In the genomic region with DNA sequence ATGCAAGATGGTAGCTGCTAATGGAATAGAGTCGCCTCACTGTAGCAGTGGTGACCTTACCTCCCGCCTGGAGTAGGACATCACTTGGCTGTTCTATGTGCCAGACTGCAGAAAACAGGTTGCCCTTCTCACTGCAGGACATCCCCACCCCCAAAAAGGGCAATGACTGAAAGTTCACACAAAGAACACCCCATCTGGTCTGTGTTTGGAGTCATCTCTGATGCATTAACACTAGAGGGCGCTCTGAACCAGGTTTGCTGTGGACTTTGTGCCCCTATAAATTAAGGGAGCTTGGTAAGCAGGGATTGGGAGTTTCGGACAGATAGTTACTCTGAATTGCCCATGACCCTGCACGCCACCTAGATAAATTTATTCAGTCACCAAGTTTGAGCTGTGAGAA, we compare ENCODE assay signal across 9 mouse cellular contexts. TPM values are rescaled to one million over a fixed set of nuclear protein-coding genes. Genes with fewer than 3 reads are reported as not detected.
DNase-seq lines count a peak whose midpoint lies in the region; ATAC-seq lines count a peak whose summit lies in the region.
"Had no signal": no experiment of that assay in that cellular context is flagged by ENCODE, and none has a peak within 500 bp of the region (broad histone marks: within the 10 kb centered on the region; RNA-seq: fewer than 3 reads in every experiment).

No protein-coding gene starts in this region.

- no peaks in the 10 kb centered on the region for H3K9me3 ChIP-seq in heart, embryonic 12.5 days (replicated peaks)
- H3K9me3 ChIP-seq: embryonic facial prominence, embryonic 15.5 days had no signal

- no peak overlapping the region for H3K4me3 ChIP-seq in heart, embryonic 12.5 days
- H3K4me3 ChIP-seq: embryonic facial prominence, embryonic 15.5 days had no signal

- ATAC-seq in CD4-positive, CD25-positive, alpha-beta regulatory T cell, adult 4 months = peak; percentile 61
- ATAC-seq in hematopoietic stem cell, adult 5-6 weeks (replicated peaks in 1 of 2; ENCODE audit: insufficient read depth in 1 of 2, low FRiP score in 2 of 2, low TSS enrichment in 1 of 2, low read depth in 1 of 2, poor library complexity in 2 of 2, severe bottlenecking in 2 of 2) = peak; percentile 30 to 57; a peak in 2 of 4 replicates
- ATAC-seq in megakaryocyte-erythroid progenitor cell, adult 5-6 weeks (replicated peaks; ENCODE audit: low FRiP score, low TSS enrichment, poor library complexity, severe bottlenecking) = peak; percentile 44; the same call in 1 of the 2 replicates
- no peak for ATAC-seq in heart, embryonic 12.5 days (ENCODE audit: insufficient number of reproducible peaks, low FRiP score)

- H3K27me3 ChIP-seq in heart, embryonic 12.5 days (replicated peaks) = no peaks in the 10 kb centered on the region
- H3K27me3 ChIP-seq: embryonic facial prominence, embryonic 15.5 days had no signal

- 30% methylated on average over 5 of the region's 5 CpGs for WGBS in heart, embryonic 12.5 days

- no peaks in the 10 kb centered on the region for H3K4me1 ChIP-seq in heart, embryonic 12.5 days (replicated peaks)
- H3K4me1 ChIP-seq: embryonic facial prominence, embryonic 15.5 days had no signal

- H3K9ac ChIP-seq in heart, embryonic 12.5 days = no peak overlapping the region
- H3K9ac ChIP-seq: embryonic facial prominence, embryonic 15.5 days had no signal

- no peak overlapping the region for H3K27ac ChIP-seq in heart, embryonic 12.5 days (ENCODE audit: poor library complexity, severe bottlenecking)
- H3K27ac ChIP-seq: embryonic facial prominence, embryonic 15.5 days had no signal

- peak; percentile 33 for DNase-seq in heart, postnatal 4 days
- DNase-seq in heart, adult 8-10 months (ENCODE audit: low spot score) = no peak
- peak; percentile 78 for DNase-seq in brain, adult 2 months (ENCODE audit: low read depth, low spot score)
- DNase-seq in layer of hippocampus, postnatal 14 days (ENCODE audit: low spot score in 2 of 2) = no peak

- H3K4me2 ChIP-seq in heart, embryonic 12.5 days = no peak overlapping the region
- H3K4me2 ChIP-seq: embryonic facial prominence, embryonic 15.5 days had no signal

- no peaks in the 10 kb centered on the region for H3K36me3 ChIP-seq in heart, embryonic 12.5 days
- H3K36me3 ChIP-seq: embryonic facial prominence, embryonic 15.5 days had no signal

RNA-seq across cellular contexts. Expression of gene Lrrc20, which starts 8.7 kb away (rescaled TPM):
- 10 to 100 TPM; 16.4 to 17.1 TPM for total RNA-seq in heart, postnatal 4 days (2021)
- total RNA-seq in heart, adult 8-10 months (2022) = 10 to 100 TPM; 32.7 to 43.3 (median 40.3) TPM
- polyA plus RNA-seq in CD4-positive, CD25-positive, alpha-beta regulatory T cell, adult 4 months (2017; shearing (Covaris generic)) = 1 to 10 TPM; 5.8 to 9.1 TPM
- total RNA-seq in hematopoietic stem cell, adult 5-6 weeks (2017) = 2.3 and 3.7 TPM in 2 replicates
- 14.3 and 19.5 TPM in 2 replicates for total RNA-seq in megakaryocyte-erythroid progenitor cell, adult 5-6 weeks (2014; fragmentation: Nextera tagmentation)
- 8.0 and 10.9 TPM in 2 replicates for total RNA-seq in megakaryocyte-erythroid progenitor cell, adult 5-6 weeks (2017)
- total RNA-seq in layer of hippocampus, postnatal 14 days (2021) = 10 to 100 TPM; 18.7 to 21.6 TPM
- polyA plus RNA-seq in heart, embryonic 12.5 days (2016; fragmentation: Nextera tagmentation; extraction: Ambion mirVana) = 12.6 and 13.3 TPM in 2 replicates

RNA-seq across cellular contexts. Expression of gene Eif4ebp2, which starts 14.4 kb away (rescaled TPM):
- 10 to 100 TPM; 95.4 to 95.9 TPM for total RNA-seq in heart, postnatal 4 days (2021)
- total RNA-seq in heart, adult 8-10 months (2022) = 10 to 100 TPM; 59.5 to 77.7 (median 70.8) TPM
- 10 to 100 TPM; 26.8 to 33.6 TPM for polyA plus RNA-seq in CD4-positive, CD25-positive, alpha-beta regulatory T cell, adult 4 months (2017; shearing (Covaris generic))
- 12.8 and 17.4 TPM in 2 replicates for total RNA-seq in hematopoietic stem cell, adult 5-6 weeks (2017)
- total RNA-seq in megakaryocyte-erythroid progenitor cell, adult 5-6 weeks (2014; fragmentation: Nextera tagmentation) = 170 and 205 TPM in 2 replicates
- total RNA-seq in megakaryocyte-erythroid progenitor cell, adult 5-6 weeks (2017) = 11.5 and 16.3 TPM in 2 replicates
- 10 to 100 TPM; 46.2 to 51.2 TPM for total RNA-seq in layer of hippocampus, postnatal 14 days (2021)
- 49.7 and 52.7 TPM in 2 replicates for polyA plus RNA-seq in heart, embryonic 12.5 days (2016; fragmentation: Nextera tagmentation; extraction: Ambion mirVana)

RNA-seq across cellular contexts. Expression of gene Nodal, which starts 49.1 kb away (rescaled TPM):
- under 1 TPM; 0.24 to 0.32 TPM for total RNA-seq in heart, postnatal 4 days (2021)
- under 1 TPM in 1 of 4 experiments, not detected in 3; 0.11 TPM for total RNA-seq in heart, adult 8-10 months (2022)
- not detected for polyA plus RNA-seq in CD4-positive, CD25-positive, alpha-beta regulatory T cell, adult 4 months (2017; shearing (Covaris generic))
- total RNA-seq in hematopoietic stem cell, adult 5-6 weeks (2017) = not detected in 2 replicates
- not detected in 2 replicates for total RNA-seq in megakaryocyte-erythroid progenitor cell, adult 5-6 weeks (2014; fragmentation: Nextera tagmentation)
- not detected in 2 replicates for total RNA-seq in megakaryocyte-erythroid progenitor cell, adult 5-6 weeks (2017)
- not detected for total RNA-seq in layer of hippocampus, postnatal 14 days (2021)
- not detected in 2 replicates for polyA plus RNA-seq in heart, embryonic 12.5 days (2016; fragmentation: Nextera tagmentation; extraction: Ambion mirVana)

Comparison
In these comparisons a context has a peak if more than half of its experiments do, and no peak if none do; other contexts are left out.
1. DNase-seq: peak in heart, postnatal 4 days (single experiment) and brain, adult 2 months (single experiment); none in heart, adult 8-10 months (single experiment) and layer of hippocampus, postnatal 14 days (0 of 2).